Mouse (Mus musculus): ENCODE measurements around the gene Tex12. TPM values are rescaled to one million over a fixed set of nuclear protein-coding genes. Genes with fewer than 3 reads are reported as not detected.

Gene Tex12
- polyA plus RNA-seq (2012; rRNA removed): not detected in 2 replicates

GRCm38 (mm10) chr9:50561145-50561917 lies at the start of gene Tex12:
TSS of gene Tex12 (minus strand) at chr9:50561325.

DNA sequence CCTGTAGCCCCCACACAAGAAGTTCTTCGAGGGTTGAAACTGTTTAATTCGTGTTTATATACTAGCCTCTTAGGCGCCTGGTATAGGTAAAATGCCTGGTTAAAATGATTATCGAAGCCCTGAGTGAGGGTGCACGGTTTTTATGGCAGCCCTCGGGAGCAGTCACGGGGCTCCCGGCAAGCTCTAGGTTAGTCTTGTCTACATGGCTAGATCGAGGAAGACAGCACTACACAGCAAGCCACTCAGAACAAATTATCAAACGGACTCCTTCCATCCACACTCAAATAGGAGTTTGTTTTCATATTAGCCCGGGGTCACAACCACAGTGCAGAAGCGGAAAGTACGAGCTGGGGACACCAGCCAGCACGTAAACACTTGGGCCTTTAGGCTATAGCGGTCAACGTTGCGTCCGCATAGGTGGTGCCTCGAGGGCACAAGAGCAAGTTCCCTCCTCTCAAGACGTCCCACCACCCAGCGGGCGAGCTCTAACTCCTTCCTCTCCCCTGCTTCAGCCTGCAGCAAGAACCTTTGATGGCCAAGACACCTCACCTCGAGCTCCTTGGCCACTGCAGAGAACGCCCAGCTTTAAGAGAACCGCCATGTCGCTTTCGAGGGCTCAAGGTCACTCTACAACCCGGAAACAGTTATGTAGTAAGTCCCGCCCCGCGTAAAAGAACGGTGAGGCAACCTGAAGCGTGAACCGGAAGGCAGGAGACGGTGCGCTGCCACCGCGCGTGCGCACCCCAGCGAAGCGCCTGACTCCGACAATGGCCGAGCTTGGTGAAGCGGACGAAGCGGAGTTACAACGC lies 42.3 kb upstream of the Tex12 start, which contains the start of the genes Sdhd and Timm8b:
TSS of gene Sdhd (minus strand) at position 624 of the 809 bp plus-strand sequence.
TSS of gene Timm8b (plus strand) at position 722 of the 809 bp plus-strand sequence.

DNA sequence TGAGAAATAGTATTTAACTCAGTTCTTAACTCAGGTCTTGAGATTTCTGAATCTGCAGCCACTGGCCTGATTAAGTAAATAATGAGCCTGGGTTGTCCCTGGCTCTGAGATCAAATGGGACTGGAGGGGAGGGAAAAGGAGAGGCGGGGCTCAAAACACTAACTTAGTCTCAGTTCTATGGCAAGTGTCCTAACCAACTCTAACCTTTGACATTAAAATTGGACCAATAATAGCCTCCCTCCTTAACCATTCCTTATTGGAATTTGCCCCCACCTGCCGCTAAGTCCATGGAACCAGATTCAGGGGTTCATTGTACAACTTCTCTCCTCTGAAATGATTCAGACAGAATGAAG lies 6.1 kb downstream of the Tex12 start, which contains the start of gene Bco2:
TSS of gene Bco2 (minus strand) at position 88 of the 353 bp plus-strand sequence.

DNA sequence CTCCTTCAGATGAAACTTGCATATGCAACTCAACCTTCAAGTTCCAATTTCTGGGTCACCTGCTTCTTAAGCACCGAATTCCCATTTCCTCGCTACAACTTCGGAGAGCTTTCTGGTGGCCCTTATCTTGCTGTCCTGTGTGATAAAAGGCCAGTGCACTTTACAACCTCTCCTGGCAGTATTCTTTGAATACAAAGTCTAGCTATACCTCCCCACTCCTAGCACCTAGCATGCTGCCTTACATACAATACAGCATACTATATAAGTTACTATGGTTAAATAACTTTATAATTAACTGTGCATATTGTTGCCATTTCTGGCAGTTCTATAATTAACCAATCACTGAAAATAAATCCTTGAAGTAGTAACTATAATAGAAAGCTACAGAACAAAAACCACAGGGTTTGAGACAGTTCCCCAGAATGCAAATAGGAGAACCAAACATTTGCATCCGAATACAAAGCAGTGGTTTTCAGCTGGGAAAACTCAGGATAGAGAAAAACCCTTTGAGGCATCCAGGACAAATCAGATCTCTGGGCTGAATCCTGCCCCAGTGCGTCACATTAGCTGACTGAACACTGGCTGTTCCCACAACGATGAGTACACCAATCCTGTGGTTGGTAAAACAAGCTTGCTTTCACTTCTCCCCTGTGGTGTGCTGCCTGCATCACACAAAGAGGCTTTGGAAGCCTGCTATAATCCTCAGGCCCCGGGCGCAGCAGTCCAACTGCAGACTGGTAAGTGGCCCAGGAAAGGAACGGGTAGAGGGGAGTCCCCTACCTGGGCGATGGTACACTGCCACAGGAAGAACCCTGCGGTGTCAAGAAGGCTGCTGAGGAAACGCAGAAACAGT lies 6.7 kb downstream of the Tex12 start, which contains the start of gene Il18:
TSS of gene Il18 (plus strand) at position 587 of the 853 bp plus-strand sequence.

GRCm38 (mm10) chr9:50528293-50528892 lies 32.7 kb downstream of the Tex12 start, which contains the start of gene Pts:
TSS of gene Pts (minus strand) at chr9:50528724.

Other genes with a start within 250 kb of the Tex12 start
- 49.8 and 89.9 TPM in 2 replicates for gene Rpl10-ps3, start 216.4 kb downstream of the Tex12 start, polyA plus RNA-seq (2012; rRNA removed)
- 0.92 and 1.3 TPM in 2 replicates for gene Plet1, start 66.8 kb downstream of the Tex12 start, polyA plus RNA-seq (2012; rRNA removed)
- 29.6 and 30.3 TPM in 2 replicates for gene Pts, start 32.6 kb downstream of the Tex12 start, polyA plus RNA-seq (2012; rRNA removed)
- gene Il18, start 6.5 kb downstream of the Tex12 start, polyA plus RNA-seq (2012; rRNA removed): 10.0 and 12.3 TPM in 2 replicates
- gene Bco2, start 6.1 kb downstream of the Tex12 start, polyA plus RNA-seq (2012; rRNA removed): 1.4 and 2.0 TPM in 2 replicates
- 266 and 282 TPM in 2 replicates for gene Sdhd, start 42.5 kb upstream of the Tex12 start, polyA plus RNA-seq (2012; rRNA removed)
- gene Timm8b, start 42.6 kb upstream of the Tex12 start, polyA plus RNA-seq (2012; rRNA removed): 159 and 160 TPM in 2 replicates
- gene Pih1d2, start 56.0 kb upstream of the Tex12 start, polyA plus RNA-seq (2012; rRNA removed): 0.37 and 0.52 TPM in 2 replicates
- 4.4 and 4.5 TPM in 2 replicates for gene Nkapd1, start 56.1 kb upstream of the Tex12 start, polyA plus RNA-seq (2012; rRNA removed)
- gene Dlat, start 98.5 kb upstream of the Tex12 start, polyA plus RNA-seq (2012; rRNA removed): 15.9 and 18.7 TPM in 2 replicates
- 3.8 and 4.7 TPM in 2 replicates for gene Dixdc1, start 178.2 kb upstream of the Tex12 start, polyA plus RNA-seq (2012; rRNA removed)
- gene 2310030G06Rik, start 185.2 kb upstream of the Tex12 start, polyA plus RNA-seq (2012; rRNA removed): 7.6 and 9.8 TPM in 2 replicates
- gene Cryab, start 190.0 kb upstream of the Tex12 start, polyA plus RNA-seq (2012; rRNA removed): 3.7 and 5.2 TPM in 2 replicates
- gene Hspb2, start 191.0 kb upstream of the Tex12 start, polyA plus RNA-seq (2012; rRNA removed): 1.3 and 1.4 TPM in 2 replicates
- 3.5 and 3.6 TPM in 2 replicates for gene Fdxacb1, start 206.9 kb upstream of the Tex12 start, polyA plus RNA-seq (2012; rRNA removed)
- gene Alg9, start 213.7 kb upstream of the Tex12 start, polyA plus RNA-seq (2012; rRNA removed): 8.5 TPM in 2 replicates
- gene 1110032A03Rik, start 214.2 kb upstream of the Tex12 start, polyA plus RNA-seq (2012; rRNA removed): 22.5 and 25.7 TPM in 2 replicates